Mouse (Mus musculus): Measurements from ENCODE around the gene Ccl27b. TPM values are rescaled to one million over a fixed set of nuclear protein-coding genes. Genes with fewer than 3 reads are reported as not detected.

Gene Ccl27b
- polyA plus RNA-seq, 1 experiment from 2014 or later = not detected

Other genes starting within 250 kb of the Ccl27b start
- gene Gm21586, start 215.9 kb upstream of the Ccl27b start, polyA plus RNA-seq (2015; fragmentation: Nextera tagmentation; extraction: Ambion mirVana) = not detected in 2 replicates
- not detected in 2 replicates for gene Gm2163, start 188.5 kb upstream of the Ccl27b start, polyA plus RNA-seq (2015; fragmentation: Nextera tagmentation; extraction: Ambion mirVana)
- not detected in 2 replicates for gene Fam205a2, start 127.1 kb upstream of the Ccl27b start, polyA plus RNA-seq (2015; fragmentation: Nextera tagmentation; extraction: Ambion mirVana)
- 2.9 and 3.4 TPM in 2 replicates for gene Gm10591, start 43.1 kb upstream of the Ccl27b start, polyA plus RNA-seq (2015; fragmentation: Nextera tagmentation; extraction: Ambion mirVana)
- 0.33 and 0.55 TPM in 2 replicates for gene Gm2564, start 25.5 kb upstream of the Ccl27b start, polyA plus RNA-seq (2015; fragmentation: Nextera tagmentation; extraction: Ambion mirVana)
- not detected in 2 replicates for gene Il11ra2, start 6.6 kb downstream of the Ccl27b start, polyA plus RNA-seq (2015; fragmentation: Nextera tagmentation; extraction: Ambion mirVana)
- not detected in 2 replicates for gene 4930578G10Rik, start 80.3 kb downstream of the Ccl27b start, polyA plus RNA-seq (2015; fragmentation: Nextera tagmentation; extraction: Ambion mirVana)
- not detected in 2 replicates for gene Ccl19, start 101.3 kb downstream of the Ccl27b start, polyA plus RNA-seq (2015; fragmentation: Nextera tagmentation; extraction: Ambion mirVana)
- gene Ccl21a, start 118.7 kb downstream of the Ccl27b start, polyA plus RNA-seq (2015; fragmentation: Nextera tagmentation; extraction: Ambion mirVana) = 138 and 188 TPM in 2 replicates
- gene Fam205a1, start 198.6 kb downstream of the Ccl27b start, polyA plus RNA-seq (2015; fragmentation: Nextera tagmentation; extraction: Ambion mirVana) = not detected in 2 replicates
- gene Gm12394, start 201.5 kb downstream of the Ccl27b start, polyA plus RNA-seq (2015; fragmentation: Nextera tagmentation; extraction: Ambion mirVana) = 0.08 TPM in 1 of 2 replicates, not detected in the other
- gene Fam205c, start 219.0 kb downstream of the Ccl27b start, polyA plus RNA-seq (2015; fragmentation: Nextera tagmentation; extraction: Ambion mirVana) = not detected in 2 replicates